Mouse (Mus musculus): Measurements from ENCODE around the gene Lrat.

- TF ChIP-seq POLR2A (IDR thresholded peaks at IDR 0.05; ENCODE audit: borderline replicate concordance, insufficient read depth, low read length) (no peak), CTCF (IDR thresholded peaks at IDR 0.05; ENCODE audit: borderline replicate concordance, insufficient read depth, low read depth, low read length) (no peak)
These were observed 46.4 kb upstream of the Lrat start for GRCm38 (mm10) chr3:82950208-82950607.
